Comparison of ENCODE assay signal across 20 mouse cellular contexts in genomic region chr3:82791663-82792062, GRCm38 (mm10).
DNase-seq lines count a peak whose midpoint lies in the region; ATAC-seq lines count a peak whose summit lies in the region.
"Had no signal": no experiment of that assay in that cellular context is flagged by ENCODE, and none has a peak within 500 bp of the region (broad histone marks: within the 10 kb centered on the region; RNA-seq: fewer than 3 reads in every experiment).

No protein-coding gene starts in this region.

- H3K36me3 ChIP-seq in forebrain, embryonic 11.5 days (ENCODE audit: control insufficient read depth, insufficient read depth, low read length): no peaks in the 10 kb centered on the region
- H3K36me3 ChIP-seq: embryonic facial prominence, embryonic 13.5 days; heart, embryonic 12.5 days; hindbrain, embryonic 12.5 days had no signal

- intact Hi-C loops in heart, postnatal 25 days (cut with DNase I): no loop called here
- intact Hi-C loops in left cerebral cortex, postnatal 4 days (cut with DNase I): no loop called here
- intact Hi-C loops in left cerebral cortex, postnatal 36 days (cut with DNase I): no loop called here

- H3K27me3 ChIP-seq in forebrain, embryonic 11.5 days (ENCODE audit: control insufficient read depth, insufficient read depth, low read length): no peaks in the 10 kb centered on the region
- H3K27me3 ChIP-seq: embryonic facial prominence, embryonic 13.5 days; forebrain, embryonic 13.5 days; heart, embryonic 12.5 days; hindbrain, embryonic 12.5 days had no signal

- 91% methylated on average over 3 of the region's 3 CpGs for WGBS in forebrain, embryonic 11.5 days

- H3K4me2 ChIP-seq in forebrain, embryonic 11.5 days (ENCODE audit: low read depth, low read length, severe bottlenecking): no peak overlapping the region
- H3K4me2 ChIP-seq: embryonic facial prominence, embryonic 13.5 days; forebrain, embryonic 13.5 days; heart, embryonic 12.5 days; hindbrain, embryonic 12.5 days had no signal

- H3K4me1 ChIP-seq in forebrain, embryonic 11.5 days (replicated peaks; ENCODE audit: control insufficient read depth, insufficient read depth, low read length): no peaks in the 10 kb centered on the region
- H3K4me1 ChIP-seq: forebrain, embryonic 13.5 days; heart, embryonic 12.5 days; hindbrain, embryonic 12.5 days had no signal

- no peak overlapping the region for H3K9ac ChIP-seq in forebrain, embryonic 11.5 days (ENCODE audit: low read length)
- H3K9ac ChIP-seq: embryonic facial prominence, embryonic 13.5 days; forebrain, embryonic 13.5 days; forebrain, postnatal 0 days; heart, embryonic 12.5 days; hindbrain, embryonic 12.5 days had no signal

- H3K27ac ChIP-seq in forebrain, embryonic 11.5 days (ENCODE audit: low read depth, low read length): no peak overlapping the region
- H3K27ac ChIP-seq: embryonic facial prominence, embryonic 13.5 days; forebrain, embryonic 13.5 days; hindbrain, embryonic 12.5 days had no signal

- H3K9me3 ChIP-seq in forebrain, embryonic 11.5 days (ENCODE audit: control insufficient read depth, low read length): no peaks in the 10 kb centered on the region
- H3K9me3 ChIP-seq: embryonic facial prominence, embryonic 13.5 days; forebrain, embryonic 13.5 days; heart, embryonic 12.5 days; hindbrain, embryonic 12.5 days had no signal

- no peak overlapping the region for H3K4me3 ChIP-seq in forebrain, embryonic 11.5 days (ENCODE audit: low read depth, low read length)
- H3K4me3 ChIP-seq: embryonic facial prominence, embryonic 13.5 days; forebrain, embryonic 13.5 days; heart, embryonic 12.5 days; hindbrain, embryonic 12.5 days had no signal

- peak; percentile 61 for DNase-seq in heart, adult 11 months
- DNase-seq in heart, postnatal 25 days (ENCODE audit: low spot score): no peak
- DNase-seq in left cerebral cortex, postnatal 4 days: peak; percentile 2
- no peak for DNase-seq in left cerebral cortex, postnatal 36 days (ENCODE audit: low spot score in 2 of 2)
- peak; percentile 8 for DNase-seq in right cerebral cortex, adult 2 months (ENCODE audit: low spot score in 2 of 2)
- no peak for DNase-seq in right cerebral cortex, postnatal 14 days
- DNase-seq in forebrain, embryonic 11.5 days (ENCODE audit: low spot score): no peak
- DNase-seq: adrenal gland, adult 2 months; adrenal gland, postnatal 25 days; cerebellum, adult 11 months; cerebellum, adult 9-10 months; cerebellum, postnatal 36 days; forebrain, postnatal 0 days; gastrocnemius, postnatal 14 days; heart, postnatal 36 days had no signal

- ATAC-seq in forebrain, embryonic 11.5 days (replicated peaks; ENCODE audit: low FRiP score): no peak
- ATAC-seq: forebrain, embryonic 13.5 days; forebrain, postnatal 0 days; hindbrain, embryonic 16.5 days had no signal

Comparison
In these comparisons a context has a peak if more than half of its experiments do, and no peak if none do; other contexts are left out.
1. DNase-seq: peak in heart, adult 11 months (single experiment), left cerebral cortex, postnatal 4 days (single experiment) and right cerebral cortex, adult 2 months (2 of 2); none in heart, postnatal 25 days (single experiment), left cerebral cortex, postnatal 36 days (0 of 2), right cerebral cortex, postnatal 14 days (single experiment) and forebrain, embryonic 11.5 days (single experiment).